22 mouse cellular contexts compared by ENCODE assay signal in genomic region chr12:4322227-4322626, GRCm38 (mm10).
DNase-seq lines count a peak whose midpoint lies in the region; ATAC-seq and TF ChIP-seq lines count a peak whose summit lies in the region.
"Had no signal": no experiment of that assay in that cellular context is flagged by ENCODE, and none has a peak within 500 bp of the region (broad histone marks: within the 10 kb centered on the region; RNA-seq: fewer than 3 reads in every experiment).

No protein-coding gene starts in this region.

- H3K27me3 ChIP-seq in embryonic facial prominence, embryonic 11.5 days (ENCODE audit: control insufficient read depth, insufficient read depth, low read length) = no peaks in the 10 kb centered on the region
- no peaks in the 10 kb centered on the region for H3K27me3 ChIP-seq in hindbrain, postnatal 0 days (ENCODE audit: insufficient read depth, low read length)
- H3K27me3 ChIP-seq: forebrain, embryonic 13.5 days; hindbrain, embryonic 12.5 days; hindbrain, embryonic 15.5 days; intestine, embryonic 15.5 days had no signal

- no peaks in the 10 kb centered on the region for H3K4me1 ChIP-seq in embryonic facial prominence, embryonic 11.5 days (ENCODE audit: control insufficient read depth, insufficient read depth, low read length)
- H3K4me1 ChIP-seq in hindbrain, postnatal 0 days (ENCODE audit: insufficient read depth, low read length) = no peaks in the 10 kb centered on the region
- H3K4me1 ChIP-seq: forebrain, embryonic 13.5 days; hindbrain, embryonic 12.5 days; hindbrain, embryonic 15.5 days; intestine, embryonic 15.5 days had no signal

- no peak overlapping the region for H3K4me3 ChIP-seq in embryonic facial prominence, embryonic 11.5 days (ENCODE audit: low read depth, low read length)
- no peak overlapping the region for H3K4me3 ChIP-seq in hindbrain, postnatal 0 days (ENCODE audit: low read length)
- H3K4me3 ChIP-seq: forebrain, embryonic 10.5 days; forebrain, embryonic 13.5 days; hindbrain, embryonic 12.5 days; hindbrain, embryonic 15.5 days; intestine, embryonic 15.5 days had no signal

- ATAC-seq in embryonic facial prominence, embryonic 11.5 days (replicated peaks; ENCODE audit: insufficient number of reproducible peaks, low FRiP score, low TSS enrichment, low read depth) = no peak
- no peak for ATAC-seq in cerebellum, adult (ENCODE audit: insufficient number of reproducible peaks, low FRiP score, low TSS enrichment)
- no peak for ATAC-seq in hindbrain, postnatal 0 days
- ATAC-seq: forebrain, embryonic 13.5 days; forebrain, embryonic 16.5 days; intestine, embryonic 15.5 days had no signal

- H3K9me3 ChIP-seq in embryonic facial prominence, embryonic 11.5 days (replicated peaks; ENCODE audit: control insufficient read depth, low read length) = no peaks in the 10 kb centered on the region
- no peaks in the 10 kb centered on the region for H3K9me3 ChIP-seq in hindbrain, postnatal 0 days (ENCODE audit: low read length)
- H3K9me3 ChIP-seq: forebrain, embryonic 10.5 days; forebrain, embryonic 13.5 days; hindbrain, embryonic 12.5 days; hindbrain, embryonic 15.5 days; intestine, embryonic 15.5 days had no signal

- no peaks in the 10 kb centered on the region for H3K36me3 ChIP-seq in embryonic facial prominence, embryonic 11.5 days (replicated peaks; ENCODE audit: control insufficient read depth, insufficient read depth, low read depth, low read length)
- no peaks in the 10 kb centered on the region for H3K36me3 ChIP-seq in hindbrain, postnatal 0 days (ENCODE audit: insufficient read depth, low read length)
- H3K36me3 ChIP-seq: forebrain, embryonic 10.5 days; hindbrain, embryonic 12.5 days; intestine, embryonic 15.5 days had no signal

- no peak overlapping the region for H3K27ac ChIP-seq in embryonic facial prominence, embryonic 11.5 days (replicated peaks; ENCODE audit: low read depth, low read length)
- H3K27ac ChIP-seq in hindbrain, postnatal 0 days = no peak overlapping the region
- H3K27ac ChIP-seq: forebrain, embryonic 10.5 days; forebrain, embryonic 13.5 days; hindbrain, embryonic 12.5 days; hindbrain, embryonic 15.5 days; intestine, embryonic 15.5 days had no signal

- H3K4me2 ChIP-seq in embryonic facial prominence, embryonic 11.5 days (ENCODE audit: low read depth, low read length) = no peak overlapping the region
- H3K4me2 ChIP-seq in hindbrain, postnatal 0 days (ENCODE audit: low read depth, low read length) = no peak overlapping the region
- H3K4me2 ChIP-seq: forebrain, embryonic 13.5 days; heart, embryonic 11.5 days; hindbrain, embryonic 12.5 days; hindbrain, embryonic 15.5 days; intestine, embryonic 15.5 days had no signal

- H3K9ac ChIP-seq in embryonic facial prominence, embryonic 11.5 days (replicated peaks; ENCODE audit: low read length) = no peak overlapping the region
- no peak overlapping the region for H3K9ac ChIP-seq in hindbrain, postnatal 0 days (replicated peaks; ENCODE audit: low read length)
- H3K9ac ChIP-seq: forebrain, embryonic 13.5 days; hindbrain, embryonic 12.5 days; hindbrain, embryonic 15.5 days; intestine, embryonic 15.5 days had no signal

- peak; percentile 22 for DNase-seq in embryo, embryonic 10 days (ENCODE audit: low spot score)
- DNase-seq in embryo, embryonic 9.5 days (ENCODE audit: extremely low spot score) = no peak
- peak; percentile 72 for DNase-seq in R1 (ENCODE audit: low read depth, low spot score)
- peak; percentile 15 for DNase-seq in embryo, embryonic 10.5 days (ENCODE audit: low spot score)
- DNase-seq in embryonic facial prominence, embryonic 11.5 days (ENCODE audit: low spot score) = peak; percentile 14
- no peak for DNase-seq in hindbrain, postnatal 0 days (ENCODE audit: low spot score)
- DNase-seq: adrenal gland, adult 2 months; adrenal gland, postnatal 14 days; cerebellum, adult 18-20 months; cerebellum, adult 9-10 months; cerebellum, postnatal 14 days; gastrocnemius, postnatal 10 days; gastrocnemius, postnatal 36 days; heart, adult 11 months had no signal

- TF ChIP-seq CTCF in hindbrain, postnatal 0 days (IDR thresholded peaks at IDR 0.05; ENCODE audit: low read depth) = no peak

- 9% methylated on average over 2 of the region's 2 CpGs for WGBS in embryonic facial prominence, embryonic 11.5 days
- 47% methylated on average over 2 of the region's 2 CpGs for WGBS in hindbrain, postnatal 0 days

Comparison
In these comparisons a context has a peak if more than half of its experiments do, and no peak if none do; other contexts are left out.
1. DNase-seq: peak in embryo, embryonic 10 days (single experiment), R1 (single experiment), embryo, embryonic 10.5 days (single experiment) and embryonic facial prominence, embryonic 11.5 days (single experiment); none in embryo, embryonic 9.5 days (single experiment) and hindbrain, postnatal 0 days (single experiment).